ENCODE assay signal across 8 mouse cellular contexts in the genomic region with DNA sequence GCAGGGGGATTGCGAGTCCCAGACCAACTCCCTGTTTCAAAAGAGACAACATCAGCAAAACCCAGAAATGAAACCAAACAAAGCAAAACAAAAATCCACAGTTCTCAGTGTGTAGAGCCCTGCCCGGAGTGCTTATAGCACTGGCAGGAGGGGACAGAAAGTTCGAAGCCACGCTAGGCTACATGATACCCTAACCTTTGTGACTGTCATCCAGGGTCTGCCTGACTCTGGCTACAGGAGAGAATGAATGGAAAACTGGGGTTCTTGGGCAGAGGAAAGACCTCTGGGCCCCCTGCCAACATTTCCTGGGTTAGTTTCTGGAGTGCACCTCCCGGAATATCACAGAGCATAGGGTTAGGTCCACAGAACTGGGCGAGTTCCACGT. TPM values are rescaled to one million over a fixed set of nuclear protein-coding genes. Genes with fewer than 3 reads are reported as not detected.
DNase-seq lines count a peak whose midpoint lies in the region; ATAC-seq and TF ChIP-seq lines count a peak whose summit lies in the region.

No protein-coding gene starts in this region.

- no peak for TF ChIP-seq POLR2A in bone marrow, adult 2 months (IDR thresholded peaks at IDR 0.05; ENCODE audit: borderline replicate concordance, control insufficient read depth, low read depth, low read length)

- peak overlapping the region; percentile 84 for H3K4me2 ChIP-seq in forebrain, embryonic 14.5 days (ENCODE audit: low read length)
- peak overlapping the region; percentile 83 for H3K4me2 ChIP-seq in kidney, postnatal 0 days (ENCODE audit: low read length)
- H3K4me2 ChIP-seq in midbrain, embryonic 13.5 days (replicated peaks): peak overlapping the region; percentile 89

- DNase-seq in heart, adult 11 months: peak; percentile 94
- DNase-seq in heart, postnatal 25 days (ENCODE audit: low spot score): no peak
- no peak for DNase-seq in forebrain, embryonic 14.5 days (ENCODE audit: low spot score)
- DNase-seq in kidney, postnatal 0 days (ENCODE audit: low spot score): peak; percentile 15
- DNase-seq in frontal cortex, postnatal 25 days (ENCODE audit: low spot score in 2 of 2): no peak
- no peak for DNase-seq in frontal cortex, postnatal 10 days (ENCODE audit: low spot score in 2 of 2)

- H3K27me3 ChIP-seq in forebrain, embryonic 14.5 days (replicated peaks; ENCODE audit: control insufficient read depth, insufficient read depth, low read length): no peaks in the 10 kb centered on the region
- H3K27me3 ChIP-seq in kidney, postnatal 0 days (ENCODE audit: insufficient read depth, low read length): no peaks in the 10 kb centered on the region
- 0 out of 2 replicates have a peak, but pooled peaks cover 3% of the 10 kb centered on the region for H3K27me3 ChIP-seq in midbrain, embryonic 13.5 days

- H3K36me3 ChIP-seq in forebrain, embryonic 14.5 days (ENCODE audit: control insufficient read depth, insufficient read depth, low read length): peaks cover 23% of the 10 kb centered on the region
- H3K36me3 ChIP-seq in kidney, postnatal 0 days (ENCODE audit: insufficient read depth, low read length): peaks cover 17% of the 10 kb centered on the region; the same call in 1 of the 2 replicates
- H3K36me3 ChIP-seq in midbrain, embryonic 13.5 days: peaks cover 29% of the 10 kb centered on the region

- H3K9me3 ChIP-seq in forebrain, embryonic 14.5 days (replicated peaks; ENCODE audit: control insufficient read depth, low read length): no peaks in the 10 kb centered on the region
- H3K9me3 ChIP-seq in kidney, postnatal 0 days (replicated peaks; ENCODE audit: low read length): no peaks in the 10 kb centered on the region
- no peaks in the 10 kb centered on the region for H3K9me3 ChIP-seq in midbrain, embryonic 13.5 days

- TF ChIP-seq CTCF in bone marrow, adult 2 months (IDR thresholded peaks at IDR 0.05; ENCODE audit: control insufficient read depth, insufficient read depth, low read length): no peak
- TF ChIP-seq CTCF in kidney, postnatal 0 days (IDR thresholded peaks at IDR 0.05; ENCODE audit: low read depth): no peak

- intact Hi-C loops in heart, postnatal 25 days (cut with DNase I): loop anchor here (5.0 to 10.0 kb wide), 2 partner anchors 544 to 997 kb away; partner anchors contain the start of genes 1190007I07Rik and Tdg

- H3K27ac ChIP-seq in bone marrow, adult 2 months (ENCODE audit: control insufficient read depth, insufficient read depth, low read depth, low read length, poor library complexity): peak overlapping the region; percentile 72
- peak overlapping the region; percentile 80 for H3K27ac ChIP-seq in forebrain, embryonic 14.5 days (ENCODE audit: low read depth, low read length)
- H3K27ac ChIP-seq in kidney, postnatal 0 days: peak overlapping the region; percentile 87
- peak overlapping the region; percentile 89 for H3K27ac ChIP-seq in midbrain, embryonic 13.5 days

- WGBS in bone marrow, adult 2 months: 28% methylated on average over 7 of the region's 7 CpGs
- WGBS in forebrain, embryonic 14.5 days: 69% methylated on average over 7 of the region's 7 CpGs
- 34% methylated on average over 7 of the region's 7 CpGs for WGBS in kidney, postnatal 0 days
- 68% methylated on average over 7 of the region's 7 CpGs for WGBS in midbrain, embryonic 13.5 days

- H3K9ac ChIP-seq in forebrain, embryonic 14.5 days (ENCODE audit: low read length): peak overlapping the region; percentile 87
- H3K9ac ChIP-seq in kidney, postnatal 0 days (ENCODE audit: low read depth, low read length): peak overlapping the region; percentile 72
- H3K9ac ChIP-seq in midbrain, embryonic 13.5 days (replicated peaks): peak overlapping the region; percentile 88

- H3K4me3 ChIP-seq in bone marrow, adult 2 months (replicated peaks; ENCODE audit: control insufficient read depth, low read depth, low read length): peak overlapping the region; percentile 83
- H3K4me3 ChIP-seq in forebrain, embryonic 14.5 days (ENCODE audit: low read depth, low read length): peak overlapping the region; percentile 78
- peak overlapping the region; percentile 69 for H3K4me3 ChIP-seq in kidney, postnatal 0 days (replicated peaks; ENCODE audit: low read depth, low read length)
- H3K4me3 ChIP-seq in midbrain, embryonic 13.5 days (replicated peaks): peak overlapping the region; percentile 81

- ATAC-seq in forebrain, embryonic 14.5 days: peak; percentile 47
- peak; percentile 18; the same call in 1 of the 2 replicates for ATAC-seq in kidney, postnatal 0 days (replicated peaks; ENCODE audit: low FRiP score, low read depth)
- ATAC-seq in midbrain, embryonic 13.5 days: peak; percentile 68

- no peaks in the 10 kb centered on the region; the same call in none of the 2 replicates for H3K4me1 ChIP-seq in bone marrow, adult 2 months (ENCODE audit: control insufficient read depth, insufficient read depth, low read length)
- H3K4me1 ChIP-seq in forebrain, embryonic 14.5 days (ENCODE audit: control insufficient read depth, insufficient read depth, low read length): peaks cover 10% of the 10 kb centered on the region
- H3K4me1 ChIP-seq in kidney, postnatal 0 days (replicated peaks; ENCODE audit: insufficient read depth, low read length): no peaks in the 10 kb centered on the region
- peaks cover 27% of the 10 kb centered on the region for H3K4me1 ChIP-seq in midbrain, embryonic 13.5 days (replicated peaks)

RNA-seq across cellular contexts. Expression of gene Sirt6, which starts 0.2 kb away (rescaled TPM):
- 1 to 10 TPM; 8.0 to 8.5 TPM for total RNA-seq in heart, postnatal 25 days (2021)
- polyA plus RNA-seq in bone marrow, adult 2 months (2011; ENCODE audit: insufficient read depth, insufficient read length, low replicate concordance, missing spikeins): 7.7 and 16.8 TPM in 2 replicates
- polyA plus RNA-seq in forebrain, embryonic 14.5 days (2014; fragmentation: Nextera tagmentation; extraction: Ambion mirVana): 46.0 and 47.4 TPM in 2 replicates
- 27.0 and 27.5 TPM in 2 replicates for polyA plus RNA-seq in kidney, postnatal 0 days (2015; fragmentation: Nextera tagmentation; extraction: Ambion mirVana)
- 64.7 and 67.4 TPM in 2 replicates for polyA plus RNA-seq in midbrain, embryonic 13.5 days (2015; fragmentation: Nextera tagmentation; extraction: Ambion mirVana)

RNA-seq across cellular contexts. Expression of gene Ankrd24, which starts 0.5 kb away (rescaled TPM):
- 10 to 100 TPM in 1 of 2 experiments, 1 to 10 TPM in 1; 9.4 to 10.1 TPM for total RNA-seq in heart, postnatal 25 days (2021)
- 5.3 and 11.1 TPM in 2 replicates for polyA plus RNA-seq in bone marrow, adult 2 months (2011; ENCODE audit: insufficient read depth, insufficient read length, low replicate concordance, missing spikeins)
- polyA plus RNA-seq in forebrain, embryonic 14.5 days (2014; fragmentation: Nextera tagmentation; extraction: Ambion mirVana): 5.2 and 6.3 TPM in 2 replicates
- polyA plus RNA-seq in kidney, postnatal 0 days (2015; fragmentation: Nextera tagmentation; extraction: Ambion mirVana): 10.2 and 10.7 TPM in 2 replicates
- 8.5 and 9.3 TPM in 2 replicates for polyA plus RNA-seq in midbrain, embryonic 13.5 days (2015; fragmentation: Nextera tagmentation; extraction: Ambion mirVana)

RNA-seq across cellular contexts. Expression of gene Gm10778, which starts 21.0 kb away (rescaled TPM):
- total RNA-seq in heart, postnatal 25 days (2021): 1 to 10 TPM; 1.7 to 3.0 TPM
- polyA plus RNA-seq in bone marrow, adult 2 months (2011; ENCODE audit: insufficient read depth, insufficient read length, low replicate concordance, missing spikeins): not detected in 2 replicates
- 5.1 and 7.1 TPM in 2 replicates for polyA plus RNA-seq in forebrain, embryonic 14.5 days (2014; fragmentation: Nextera tagmentation; extraction: Ambion mirVana)
- 4.0 TPM in 2 replicates for polyA plus RNA-seq in kidney, postnatal 0 days (2015; fragmentation: Nextera tagmentation; extraction: Ambion mirVana)
- polyA plus RNA-seq in midbrain, embryonic 13.5 days (2015; fragmentation: Nextera tagmentation; extraction: Ambion mirVana): 6.7 and 6.9 TPM in 2 replicates

RNA-seq across cellular contexts. Expression of gene BC025920, which starts 21.8 kb away (rescaled TPM):
- total RNA-seq in heart, postnatal 25 days (2021): 1 to 10 TPM; 1.9 to 2.8 TPM
- polyA plus RNA-seq in bone marrow, adult 2 months (2011; ENCODE audit: insufficient read depth, insufficient read length, low replicate concordance, missing spikeins): 3.9 and 6.6 TPM in 2 replicates
- polyA plus RNA-seq in forebrain, embryonic 14.5 days (2014; fragmentation: Nextera tagmentation; extraction: Ambion mirVana): 0.81 and 1.0 TPM in 2 replicates
- 0.33 and 0.37 TPM in 2 replicates for polyA plus RNA-seq in kidney, postnatal 0 days (2015; fragmentation: Nextera tagmentation; extraction: Ambion mirVana)
- polyA plus RNA-seq in midbrain, embryonic 13.5 days (2015; fragmentation: Nextera tagmentation; extraction: Ambion mirVana): 2.9 and 3.0 TPM in 2 replicates

RNA-seq across cellular contexts. Expression of gene Tle6, which starts 27.0 kb away (rescaled TPM):
- total RNA-seq in heart, postnatal 25 days (2021): 1 to 10 TPM; 6.7 to 7.4 TPM
- 23.2 and 27.8 TPM in 2 replicates for polyA plus RNA-seq in bone marrow, adult 2 months (2011; ENCODE audit: insufficient read depth, insufficient read length, low replicate concordance, missing spikeins)
- polyA plus RNA-seq in forebrain, embryonic 14.5 days (2014; fragmentation: Nextera tagmentation; extraction: Ambion mirVana): 2.4 and 2.5 TPM in 2 replicates
- polyA plus RNA-seq in kidney, postnatal 0 days (2015; fragmentation: Nextera tagmentation; extraction: Ambion mirVana): 7.3 and 9.4 TPM in 2 replicates
- 2.8 and 4.4 TPM in 2 replicates for polyA plus RNA-seq in midbrain, embryonic 13.5 days (2015; fragmentation: Nextera tagmentation; extraction: Ambion mirVana)

Comparison
In these comparisons a context has a peak if more than half of its experiments do, and no peak if none do; other contexts are left out.
1. DNase-seq: peak in heart, adult 11 months (single experiment) and kidney, postnatal 0 days (single experiment); none in heart, postnatal 25 days (single experiment), forebrain, embryonic 14.5 days (single experiment), frontal cortex, postnatal 25 days (0 of 2) and frontal cortex, postnatal 10 days (0 of 2).
2. ATAC-seq: peak in every context shown above with its lines; median percentile 68 in midbrain, embryonic 13.5 days; 47 in forebrain, embryonic 14.5 days; 18 in kidney, postnatal 0 days.
3. Peak in every context shown above with its lines, with median percentiles within 50 percentile points of each other: H3K27ac ChIP-seq, H3K4me3 ChIP-seq, H3K4me2 ChIP-seq and H3K9ac ChIP-seq.